7 mouse cellular contexts compared by ENCODE assay signal in the genomic region with DNA sequence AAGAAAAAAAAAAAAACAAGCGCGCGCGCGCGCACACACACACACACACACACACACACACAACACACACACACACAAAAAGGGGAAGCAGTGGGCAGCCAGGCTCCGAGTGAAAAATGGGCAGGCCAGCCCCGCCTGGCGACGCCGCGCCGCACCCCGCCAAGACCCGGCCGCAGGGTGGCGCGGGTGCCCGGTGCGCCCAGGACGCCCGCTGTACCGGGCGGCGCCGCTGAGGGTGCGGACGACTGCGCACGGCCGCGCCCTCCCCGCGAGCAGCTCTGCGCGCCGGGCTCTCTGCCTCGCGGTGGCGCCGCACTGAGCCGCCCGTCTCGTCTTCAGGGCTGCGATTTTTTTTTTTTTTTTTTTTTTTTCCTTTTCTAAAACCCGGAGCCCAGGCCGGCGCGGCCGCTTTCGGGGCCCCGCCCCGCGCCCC. TPM values are rescaled to one million over a fixed set of nuclear protein-coding genes. Genes with fewer than 3 reads are reported as not detected.
A peak's percentile ranks its signal among the peaks of the same experiment; 100 is the strongest.
DNase-seq lines count a peak whose midpoint lies in the region; ATAC-seq and TF ChIP-seq lines count a peak whose summit lies in the region.

No protein-coding gene starts in this region.

- WGBS in bone marrow, adult 2 months, result under 1% methylated on average over 53 of the region's 54 CpGs
- under 1% methylated on average over 19 of the region's 54 CpGs for WGBS in limb, embryonic 15.5 days
- WGBS in midbrain, postnatal 0 days, result 0% methylated on average over 27 of the region's 54 CpGs

- TF ChIP-seq POLR2A in bone marrow, adult 2 months (IDR thresholded peaks at IDR 0.05; ENCODE audit: borderline replicate concordance, control insufficient read depth, low read depth, low read length), result no peak

- peak overlapping the region; percentile 73 for H3K9ac ChIP-seq in limb, embryonic 15.5 days
- H3K9ac ChIP-seq in midbrain, postnatal 0 days (replicated peaks; ENCODE audit: low read length, poor library complexity, severe bottlenecking), result peak overlapping the region; percentile 64

- H3K27ac ChIP-seq in bone marrow, adult 2 months (ENCODE audit: control insufficient read depth, insufficient read depth, low read depth, low read length, poor library complexity), result peak overlapping the region; percentile 99
- peak overlapping the region; percentile 99 for H3K27ac ChIP-seq in limb, embryonic 15.5 days
- H3K27ac ChIP-seq in midbrain, postnatal 0 days (ENCODE audit: low read depth, low read length), result peak overlapping the region; percentile 69

- H3K4me1 ChIP-seq in bone marrow, adult 2 months (ENCODE audit: control insufficient read depth, insufficient read depth, low read length), result no peaks in the 10 kb centered on the region; the same call in 1 of the 2 replicates
- peaks cover 39% of the 10 kb centered on the region for H3K4me1 ChIP-seq in limb, embryonic 15.5 days
- peaks cover 14% of the 10 kb centered on the region; the same call in 1 of the 2 replicates for H3K4me1 ChIP-seq in midbrain, postnatal 0 days (ENCODE audit: insufficient read depth, low read length)

- H3K4me2 ChIP-seq in limb, embryonic 15.5 days, result peak overlapping the region; percentile 82
- H3K4me2 ChIP-seq in midbrain, postnatal 0 days (ENCODE audit: low read depth, low read length, poor library complexity, severe bottlenecking), result peak overlapping the region; percentile 97

- peaks cover 4% of the 10 kb centered on the region for H3K27me3 ChIP-seq in limb, embryonic 15.5 days
- H3K27me3 ChIP-seq in midbrain, postnatal 0 days (ENCODE audit: insufficient read depth, low read length), result peaks cover 27% of the 10 kb centered on the region

- peak; percentile 29; the same call in 1 of the 2 replicates for TF ChIP-seq CTCF in bone marrow, adult 2 months (IDR thresholded peaks at IDR 0.05; ENCODE audit: control insufficient read depth, insufficient read depth, low read length)
- 0 out of 2 replicates have a peak, but pooled peaks have one; percentile 21 for TF ChIP-seq CTCF in midbrain, postnatal 0 days (IDR thresholded peaks at IDR 0.05)

- peak overlapping the region; percentile 78 for H3K4me3 ChIP-seq in bone marrow, adult 2 months (replicated peaks; ENCODE audit: control insufficient read depth, low read depth, low read length)
- peak overlapping the region; percentile 75 for H3K4me3 ChIP-seq in limb, embryonic 15.5 days
- H3K4me3 ChIP-seq in midbrain, postnatal 0 days (ENCODE audit: low read depth, low read length), result peak overlapping the region; percentile 67

- H3K36me3 ChIP-seq in limb, embryonic 15.5 days, result no peaks in the 10 kb centered on the region
- no peaks in the 10 kb centered on the region for H3K36me3 ChIP-seq in midbrain, postnatal 0 days (ENCODE audit: insufficient read depth, low read length)

- ATAC-seq in limb, embryonic 15.5 days (ENCODE audit: insufficient number of reproducible peaks, low FRiP score, low TSS enrichment, low read depth), result peak; percentile 37
- ATAC-seq in midbrain, postnatal 0 days (ENCODE audit: low FRiP score), result peak; percentile 58

- peak; percentile 83 for DNase-seq in right cerebral cortex, postnatal 25 days
- DNase-seq in right cerebral cortex, postnatal 10 days (ENCODE audit: low spot score in 2 of 2), result no peak
- peak; percentile 78 for DNase-seq in heart, postnatal 4 days
- DNase-seq in midbrain, postnatal 0 days (ENCODE audit: low spot score), result no peak
- DNase-seq in urinary bladder, postnatal 25 days (ENCODE audit: low spot score), result peak; percentile 71

- no peaks in the 10 kb centered on the region for H3K9me3 ChIP-seq in limb, embryonic 15.5 days
- no peaks in the 10 kb centered on the region for H3K9me3 ChIP-seq in midbrain, postnatal 0 days (ENCODE audit: low read length)

RNA-seq across cellular contexts. Expression of gene Fosl2, which starts 0.7 kb away (rescaled TPM):
- 8.9 and 19.6 TPM in 2 replicates for polyA plus RNA-seq in bone marrow, adult 2 months (2011; ENCODE audit: insufficient read depth, insufficient read length, low replicate concordance, missing spikeins)
- total RNA-seq in heart, postnatal 4 days (2021), result 10 to 100 TPM; 25.0 to 26.8 TPM
- polyA plus RNA-seq in limb, embryonic 15.5 days (2015; fragmentation: Nextera tagmentation; extraction: Ambion mirVana), result 9.9 and 10.6 TPM in 2 replicates
- total RNA-seq in midbrain, postnatal 0 days (2014; rRNA removed), result 5.5 and 6.4 TPM in 2 replicates
- 0.52 and 0.58 TPM in 2 replicates for polyA plus RNA-seq in midbrain, postnatal 0 days (2015; fragmentation: Nextera tagmentation; extraction: Ambion mirVana)

Comparison
In these comparisons a context has a peak if more than half of its experiments do, and no peak if none do; other contexts are left out.
1. DNase-seq: peak in right cerebral cortex, postnatal 25 days (single experiment), heart, postnatal 4 days (single experiment) and urinary bladder, postnatal 25 days (single experiment); none in right cerebral cortex, postnatal 10 days (0 of 2) and midbrain, postnatal 0 days (single experiment).
2. Peak in every context shown above with its lines, with median percentiles within 50 percentile points of each other: H3K27ac ChIP-seq and H3K4me3 ChIP-seq.